Mouse (Mus musculus) thymus, postnatal 14 days (tissue): ENCODE measurements around the gene Atp6v1b1.
A peak's percentile ranks its signal among the peaks of the same experiment; 100 is the strongest.

Experiments used
- DNase-seq: peaks from one replicate; pipeline ENCODE4 v3.0.0; 2021

The Atp6v1b1 gene

DNA sequence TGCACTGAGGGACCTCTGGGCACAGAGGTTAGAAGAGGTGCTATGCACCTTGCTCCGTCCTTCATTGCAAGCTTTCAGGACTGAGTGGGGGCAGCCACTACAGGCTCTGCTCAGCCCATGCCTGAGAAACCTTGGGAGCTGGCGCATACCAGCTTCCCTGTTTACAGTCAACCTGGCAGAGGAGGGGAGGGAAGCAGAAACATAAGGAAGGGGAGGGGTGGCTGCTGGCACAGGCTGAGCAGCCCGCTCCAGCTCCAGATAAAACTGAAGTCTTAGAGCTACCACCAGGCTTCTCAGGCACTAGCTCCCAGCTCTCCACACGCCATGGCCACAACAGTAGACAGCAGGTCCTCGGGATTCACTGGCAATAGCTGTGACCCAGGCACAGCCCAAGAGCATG lies at the start of gene Atp6v1b1:
Gene Atp6v1b1 (plus strand): TSS at position 230 of the 400 bp plus-strand sequence.
- no peak for DNase-seq

DNA sequence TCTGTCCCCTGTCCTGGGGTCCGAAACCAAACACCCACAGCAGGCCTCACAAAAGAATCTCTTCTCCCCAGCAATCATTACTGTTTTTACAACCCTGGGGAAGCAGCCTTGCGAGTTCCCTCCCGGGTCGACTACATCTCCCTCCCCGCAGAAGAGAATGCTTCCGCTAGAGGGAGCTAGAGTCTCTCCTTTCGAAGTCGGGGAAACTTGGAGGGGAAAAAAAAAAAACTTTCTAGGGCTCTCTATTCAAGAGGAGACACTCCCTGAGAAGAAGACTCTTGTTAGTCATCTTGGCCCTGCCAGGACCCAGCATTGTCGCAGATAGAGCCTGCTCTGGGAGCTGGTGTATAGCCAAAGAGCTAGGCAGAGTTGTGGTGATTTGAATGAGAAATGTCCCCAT lies 49.0 kb upstream of the Atp6v1b1 start:
- peak; percentile 73 for DNase-seq

DNA sequence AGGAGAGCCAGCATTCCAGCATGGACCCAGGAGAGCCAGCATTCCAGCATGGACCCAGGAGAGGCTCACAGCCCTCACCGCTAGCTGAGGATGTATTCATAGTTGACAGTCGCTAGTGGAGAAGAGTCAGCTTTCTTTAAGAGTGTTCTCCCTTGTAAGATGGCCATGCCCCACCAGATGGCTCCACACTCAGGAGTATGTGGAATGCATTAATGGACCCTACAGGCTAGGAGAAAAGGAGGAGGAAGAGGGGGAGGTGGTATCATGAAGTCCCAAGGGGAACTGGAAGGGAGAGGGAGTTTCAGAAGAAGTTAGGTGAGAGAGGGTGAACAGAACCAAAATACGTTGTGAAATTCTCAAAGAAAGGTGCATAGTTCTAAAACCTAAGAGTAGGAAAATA lies 47.1 kb upstream of the Atp6v1b1 start:
- no peak for DNase-seq

- no peak for DNase-seq
These were observed 46.1 kb upstream of the Atp6v1b1 start for GRCm38 (mm10) chr6:83696684-83697083.

DNA sequence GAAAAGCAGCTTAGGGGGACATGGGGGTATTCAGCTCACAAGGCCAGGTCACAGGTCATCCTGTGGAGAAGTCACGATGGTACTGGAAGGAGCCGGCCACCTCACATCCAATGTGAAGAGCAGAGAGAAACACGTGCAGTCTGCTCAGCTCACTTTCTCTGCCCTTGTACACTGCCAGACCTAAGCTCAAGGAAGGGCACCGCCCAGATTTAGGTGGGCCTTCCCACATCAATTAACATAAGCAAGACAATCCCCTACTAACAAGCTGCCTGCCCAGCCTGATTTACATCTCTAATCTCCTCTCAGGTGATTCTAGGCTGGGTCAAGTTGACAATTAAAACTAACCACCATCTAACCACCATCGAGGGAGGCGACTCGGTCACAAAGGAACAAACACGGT lies 44.9 kb upstream of the Atp6v1b1 start:
- DNase-seq, result no peak

- DNase-seq, result no peak
These were observed 42.8 kb upstream of the Atp6v1b1 start for GRCm38 (mm10) chr6:83699971-83700370.

GRCm38 (mm10) chr6:83701001-83701400 lies 41.8 kb upstream of the Atp6v1b1 start:
- DNase-seq, result no peak

DNA sequence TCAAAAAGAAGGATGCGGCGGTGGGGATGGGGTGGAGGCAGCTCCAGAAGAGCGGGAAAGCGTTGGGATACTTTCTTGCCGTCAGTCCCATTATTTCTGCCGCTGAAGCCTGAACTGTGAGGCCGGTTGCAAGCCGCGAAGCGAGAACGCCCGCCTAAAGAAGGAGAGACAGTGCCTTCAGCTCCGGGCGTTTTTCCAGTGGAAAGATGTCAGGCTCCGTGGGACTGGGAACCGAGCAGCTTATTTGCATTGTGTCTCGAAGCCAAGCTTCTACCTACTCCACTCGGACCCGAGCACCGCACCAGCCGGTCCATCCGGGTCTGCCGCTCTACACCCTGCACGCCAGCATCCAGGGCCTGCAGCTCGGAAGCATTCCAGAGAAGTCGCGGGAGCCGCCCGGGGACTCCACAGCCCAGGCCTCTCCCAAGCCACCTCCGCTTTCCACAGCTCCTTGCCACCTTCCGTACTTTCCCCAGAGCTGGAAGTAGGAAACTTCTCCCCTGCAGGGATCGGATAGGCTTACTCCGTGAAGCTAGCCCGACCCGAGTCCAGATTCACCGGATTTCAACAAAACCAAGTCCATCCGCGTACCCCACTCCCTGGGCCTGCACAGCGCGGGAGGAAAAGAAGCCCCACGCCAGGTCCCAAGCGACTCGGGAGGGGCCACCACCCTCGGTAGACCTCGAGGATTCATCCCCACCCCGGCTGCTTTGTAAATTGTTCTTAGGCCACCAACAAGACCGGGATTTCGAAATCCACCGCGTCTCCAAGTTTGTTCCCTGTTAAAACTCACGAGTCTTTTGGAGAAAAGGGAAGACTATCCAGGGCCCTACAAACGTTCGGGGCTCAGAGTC lies 40.4 kb upstream of the Atp6v1b1 start:
- no peak for DNase-seq

DNA sequence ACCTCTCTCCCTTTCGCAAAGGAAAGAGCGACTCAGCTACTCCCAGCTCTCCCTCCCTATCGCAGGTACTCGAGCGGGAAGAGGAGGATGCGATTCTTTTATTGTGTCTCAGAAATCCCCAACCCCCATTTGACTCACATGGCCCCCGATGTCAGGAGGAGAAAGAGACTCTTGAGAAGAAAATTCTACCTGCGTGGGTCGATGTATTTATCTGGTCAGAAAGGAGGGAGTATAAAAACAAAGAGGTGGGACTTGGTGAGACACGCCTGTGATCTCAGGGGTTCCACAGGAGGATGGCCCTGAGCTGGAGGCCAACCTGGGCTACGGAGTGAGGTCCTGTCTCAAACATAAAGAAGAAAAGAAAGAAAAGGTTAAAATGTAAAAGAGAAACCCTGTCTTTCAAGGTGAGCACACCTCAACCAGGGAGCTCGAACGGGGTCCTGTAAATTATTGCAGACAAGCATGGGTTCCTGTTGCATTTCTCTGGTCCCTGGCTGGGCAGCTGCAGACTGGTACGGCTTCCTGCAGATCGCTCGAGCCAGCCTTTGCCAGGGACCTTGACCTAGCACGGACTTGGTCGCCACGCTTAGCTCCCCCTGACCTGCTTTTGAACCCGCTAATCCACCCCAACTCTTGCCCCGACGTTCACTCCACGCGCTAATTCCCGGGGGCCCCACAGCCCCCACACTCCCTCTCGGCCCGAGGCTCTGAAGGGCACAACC lies 39.6 kb upstream of the Atp6v1b1 start:
- no peak for DNase-seq

DNA sequence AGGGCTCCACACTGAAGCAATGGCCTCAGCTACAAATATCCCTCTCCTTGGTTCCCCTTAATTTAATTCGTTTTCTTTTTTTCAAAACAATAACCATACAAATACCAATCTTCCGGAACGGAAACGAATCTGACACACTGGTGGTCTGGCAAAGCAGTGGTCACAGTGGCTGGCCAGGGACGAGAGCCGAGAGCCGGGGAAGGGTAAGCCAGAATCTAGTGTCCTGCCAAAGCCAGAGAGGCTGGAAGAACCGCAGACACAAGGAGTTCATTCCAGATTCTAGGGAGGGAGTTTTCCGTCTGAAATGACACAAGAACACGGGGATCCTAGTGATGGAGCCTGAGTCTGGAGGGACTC lies 39.1 kb upstream of the Atp6v1b1 start:
- no peak for DNase-seq

GRCm38 (mm10) chr6:83704294-83704693 lies 38.5 kb upstream of the Atp6v1b1 start:
- DNase-seq, result no peak

DNA sequence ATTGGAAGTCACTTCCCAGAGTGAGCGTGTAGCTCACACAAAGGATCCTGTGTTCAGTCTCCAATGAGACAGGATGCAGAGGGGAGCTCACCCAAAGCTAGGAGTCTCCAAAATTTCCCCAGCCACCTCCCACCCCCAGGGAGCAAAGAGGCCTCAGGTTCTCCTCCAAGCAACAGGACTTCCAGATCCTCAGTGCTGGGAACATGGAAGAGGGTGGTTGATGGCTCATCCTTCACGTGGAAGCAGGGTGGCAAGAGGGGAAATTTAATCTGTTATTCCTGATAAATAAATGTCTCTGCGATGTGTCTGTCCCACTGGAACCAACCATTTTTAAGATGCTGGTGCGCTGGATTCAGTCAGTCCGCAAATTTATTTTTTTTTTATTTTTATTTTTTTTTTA lies 38.1 kb upstream of the Atp6v1b1 start:
- DNase-seq, result no peak

DNA sequence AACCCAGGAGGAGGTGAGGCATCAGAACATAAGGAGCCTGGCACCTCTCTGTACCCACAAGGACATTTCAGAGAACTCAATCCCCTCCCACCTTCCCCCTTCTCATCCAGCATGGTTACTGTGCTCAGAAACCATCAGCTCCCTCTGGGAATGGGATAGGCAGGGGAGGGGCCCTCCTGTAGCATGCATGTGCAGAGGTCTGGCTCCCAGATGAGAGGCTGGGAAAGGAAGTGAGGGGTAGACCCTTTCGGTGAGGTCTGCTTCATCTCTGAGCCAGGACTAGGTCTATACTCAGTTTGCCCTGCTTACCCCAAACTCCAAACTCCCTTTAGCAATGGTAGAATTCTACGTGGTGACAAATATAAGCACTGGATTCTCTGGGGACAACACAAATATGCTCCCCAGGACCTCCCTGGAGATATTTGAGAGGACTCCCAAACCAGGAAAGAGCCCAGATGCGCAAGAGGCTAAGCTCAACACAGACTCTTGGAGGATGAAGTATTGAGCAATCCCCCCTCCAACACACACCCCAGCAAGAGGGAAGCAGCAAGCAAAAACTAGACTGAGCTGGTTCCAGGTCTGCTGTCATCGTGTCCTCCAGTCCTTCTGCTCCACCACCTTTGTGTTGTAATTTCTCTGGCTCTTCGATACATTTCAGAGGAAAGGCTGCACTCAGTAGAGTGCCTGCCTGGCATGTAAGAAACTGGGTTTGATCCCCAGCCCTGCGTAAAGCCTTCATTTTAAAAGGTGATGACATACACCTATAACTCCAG lies 34.9 kb upstream of the Atp6v1b1 start:
- no peak for DNase-seq

GRCm38 (mm10) chr6:83710361-83711066 lies 32.3 kb upstream of the Atp6v1b1 start:
- DNase-seq, result no peak

DNA sequence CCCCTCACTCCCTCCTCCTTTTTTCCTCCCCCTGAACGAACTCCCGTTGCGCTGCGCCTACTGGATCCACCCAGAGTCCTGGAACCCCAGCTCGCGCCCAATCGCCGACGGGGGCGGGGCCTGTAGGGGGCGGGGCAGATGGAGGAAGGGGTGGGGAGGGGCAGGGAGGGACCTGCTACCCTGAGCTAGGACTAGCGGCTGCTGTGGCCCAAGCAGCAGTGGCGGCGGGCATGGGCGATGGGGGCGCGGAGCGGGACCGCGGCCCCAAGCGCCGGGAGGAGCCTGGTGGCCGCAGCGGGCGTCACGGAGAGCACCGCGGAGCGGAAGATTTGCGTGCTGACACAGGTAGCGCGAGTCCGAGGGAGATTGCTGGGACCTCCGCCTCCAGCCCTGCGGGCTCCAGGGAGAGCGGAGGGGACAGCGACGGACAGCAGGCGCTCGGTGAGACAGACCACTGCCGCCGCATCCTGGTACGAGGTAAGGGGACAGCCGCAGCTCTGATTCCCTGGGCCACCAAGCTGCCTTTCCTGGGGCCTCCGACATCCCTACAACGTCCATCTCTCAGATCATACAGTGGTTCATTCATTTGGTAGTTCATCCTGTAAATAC lies 31.6 kb upstream of the Atp6v1b1 start, which contains the start of gene Vax2:
Gene Vax2 (plus strand): TSS at position 198 of the 609 bp plus-strand sequence.
- peak; percentile 67 for DNase-seq

DNA sequence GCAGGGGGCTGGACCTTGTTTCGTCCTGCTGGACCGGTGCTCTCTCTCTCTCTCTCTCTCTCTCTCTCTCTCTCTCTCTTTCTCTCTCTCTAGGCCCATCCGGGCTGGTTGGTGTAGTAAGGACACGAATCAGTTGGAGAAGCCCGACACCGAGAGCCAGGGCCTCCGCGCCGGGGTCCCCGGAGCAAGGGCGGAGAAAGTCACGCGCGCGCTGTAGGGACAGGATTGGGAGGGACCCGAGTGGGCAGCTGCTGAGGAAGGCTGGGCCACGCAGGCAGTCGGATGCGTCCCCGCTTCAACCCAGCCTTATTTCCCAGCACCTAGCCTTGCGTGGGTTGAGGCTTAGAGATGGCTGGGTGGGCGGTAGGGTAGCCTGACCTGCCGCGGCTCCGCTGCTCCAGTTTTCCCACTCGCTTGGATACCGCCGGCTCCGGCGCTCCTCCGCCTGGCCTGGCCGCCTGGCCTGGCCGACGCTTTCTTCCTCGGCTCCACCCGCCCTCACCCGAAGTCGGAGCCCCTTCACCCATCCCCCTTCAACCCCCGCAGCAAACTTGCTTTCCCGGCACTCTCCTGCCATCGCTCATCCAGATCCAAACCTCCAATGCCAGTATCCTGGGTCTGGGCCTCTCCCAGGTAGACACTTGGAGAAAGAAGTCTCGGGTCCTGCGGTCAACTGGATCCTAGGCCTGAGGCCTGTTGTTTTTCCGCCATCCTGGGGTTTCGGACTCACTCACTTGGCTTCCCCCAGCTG lies 30.9 kb upstream of the Atp6v1b1 start:
- no peak for DNase-seq

DNA sequence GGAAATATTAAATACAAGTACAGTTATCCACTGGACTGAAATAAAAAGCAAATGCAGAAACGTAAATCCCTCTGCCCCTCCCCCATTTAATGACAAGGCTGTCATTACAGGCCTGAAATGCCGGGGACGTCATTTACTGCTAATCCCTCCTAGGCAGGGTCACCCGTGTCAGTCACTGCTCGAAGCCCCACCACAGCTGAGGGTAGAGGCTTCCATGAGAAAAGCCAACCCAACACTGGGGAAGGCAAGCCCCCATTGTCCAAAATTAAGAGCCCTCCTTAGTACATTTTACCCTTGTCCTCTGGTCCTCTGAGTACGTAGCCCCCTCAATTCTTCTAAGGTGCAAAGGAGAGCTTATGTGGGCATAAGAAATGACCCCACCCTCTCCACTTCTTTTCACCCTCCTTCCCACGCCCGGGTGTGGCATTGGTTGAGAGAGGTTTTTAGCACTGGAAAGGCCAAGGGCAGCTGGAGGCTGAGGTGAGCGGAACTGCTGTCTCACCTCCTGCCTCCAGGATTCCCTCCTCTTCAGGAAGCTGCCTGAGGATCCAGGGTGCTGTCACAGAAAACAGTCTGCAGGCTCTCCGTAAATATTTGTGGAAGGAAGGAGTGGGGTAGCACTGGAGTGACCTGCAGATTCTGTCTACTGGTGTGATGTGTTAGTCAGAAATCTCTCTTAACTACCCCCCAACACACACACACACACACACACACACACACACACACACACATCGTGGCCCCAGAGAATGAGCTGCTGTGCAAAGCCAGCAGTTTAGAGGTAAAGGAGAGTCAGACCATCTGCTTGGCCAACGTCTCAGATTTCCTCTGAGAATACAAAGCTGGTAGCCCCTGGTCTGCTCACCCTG lies 29.3 kb upstream of the Atp6v1b1 start:
- no peak for DNase-seq

DNA sequence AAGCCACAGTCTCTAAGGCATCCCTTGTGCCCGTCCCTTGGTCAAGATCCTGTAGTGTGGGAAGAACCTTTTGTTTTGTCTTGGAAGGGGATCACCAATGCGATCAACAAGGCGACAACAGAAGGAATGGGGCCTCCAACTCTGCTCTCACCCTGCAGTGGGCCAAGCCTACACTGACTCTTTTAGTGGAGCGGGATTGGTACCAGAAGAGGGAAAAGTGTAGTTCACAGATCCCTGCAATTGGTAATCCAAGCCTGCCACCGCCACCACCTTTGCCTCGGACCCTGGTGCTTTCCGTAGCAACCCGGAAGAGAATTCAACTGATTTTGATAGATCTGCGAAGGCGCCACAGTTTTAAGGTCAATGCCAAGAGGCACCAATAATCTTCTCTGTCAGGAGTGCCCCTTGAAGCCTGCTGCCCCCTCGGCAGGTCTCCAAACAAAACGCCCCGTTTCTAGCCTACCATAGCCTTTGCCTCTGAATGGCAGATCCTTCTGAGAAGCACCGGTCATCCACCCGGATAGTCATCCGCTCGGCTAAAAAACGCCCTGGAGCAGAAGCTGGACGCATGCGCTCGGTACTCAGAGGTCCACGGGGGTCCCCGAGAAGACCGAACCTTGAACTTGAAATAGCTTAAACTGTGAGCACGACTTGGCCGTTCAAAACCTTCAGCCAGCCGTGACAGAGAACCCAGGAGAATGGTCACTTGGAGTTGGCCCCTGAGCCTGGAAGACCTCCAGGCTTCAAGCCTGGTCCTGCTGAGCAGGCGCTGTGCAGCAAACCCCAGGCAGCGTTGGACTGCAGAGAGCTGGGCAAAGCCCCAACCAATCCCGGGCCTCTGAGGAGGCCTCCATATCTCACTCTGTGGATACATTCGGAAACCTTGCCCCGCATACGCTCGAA lies 28.3 kb upstream of the Atp6v1b1 start:
- no peak for DNase-seq

- DNase-seq, result no peak
These were observed 27.2 kb upstream of the Atp6v1b1 start for GRCm38 (mm10) chr6:83715461-83716196.
